Mouse (Mus musculus): ENCODE results near the gene Dnase2b. TPM values are rescaled to one million over a fixed set of nuclear protein-coding genes. Genes with fewer than 3 reads are reported as not detected.

Dnase2b gene
- polyA plus RNA-seq, 1 experiment = not detected

DNA sequence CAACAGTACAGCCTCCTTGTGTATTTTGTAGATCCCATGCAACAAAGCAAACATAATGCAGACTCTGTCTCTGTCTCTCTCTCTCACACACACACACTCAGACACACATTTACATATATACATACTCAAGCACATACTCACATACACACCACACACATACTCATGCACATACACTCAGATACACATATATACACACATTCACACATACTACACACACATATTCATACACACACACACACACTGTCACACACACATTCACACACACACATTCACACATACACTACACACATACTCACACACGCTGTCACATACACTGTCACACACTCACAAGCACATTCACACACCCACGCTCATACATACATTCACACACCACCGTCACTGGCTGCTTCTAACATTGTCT, 12.9 kb downstream of the Dnase2b start:
- H3K27ac ChIP-seq (ENCODE audit: insufficient read depth, low read depth, low read length) = no peak overlapping the region
- no peaks in the 10 kb centered on the region for H3K4me1 ChIP-seq (ENCODE audit: control insufficient read depth, insufficient read depth, low read length)
- no peak overlapping the region for H3K4me3 ChIP-seq (ENCODE audit: insufficient read depth, low read depth, low read length)
- WGBS = 95% methylated on average over 3 of the region's 3 CpGs
- no peak for TF ChIP-seq CTCF (IDR thresholded peaks at IDR 0.05; ENCODE audit: insufficient read depth, low read depth, low read length)
- TF ChIP-seq POLR2A (IDR thresholded peaks at IDR 0.05; ENCODE audit: insufficient read depth, low read depth, low read length) = no peak

- 82% methylated on average over 2 of the region's 2 CpGs for WGBS
- Histone ChIP-seq H3K27ac (ENCODE audit: insufficient read depth, low read depth, low read length) (no peak overlapping the region), H3K4me3 (ENCODE audit: insufficient read depth, low read depth, low read length) (no peak overlapping the region), H3K4me1 (ENCODE audit: control insufficient read depth, insufficient read depth, low read length) (no peaks in the 10 kb centered on the region)
- TF ChIP-seq POLR2A (IDR thresholded peaks at IDR 0.05; ENCODE audit: insufficient read depth, low read depth, low read length) = no peak
- TF ChIP-seq CTCF (IDR thresholded peaks at IDR 0.05; ENCODE audit: insufficient read depth, low read depth, low read length) = no peak
Measured at GRCm38 (mm10) chr3:146601205-146601604, 14.2 kb downstream of the Dnase2b start.

GRCm38 (mm10) chr3:146599198-146599900, 16.0 kb downstream of the Dnase2b start:
- Histone ChIP-seq H3K4me3 (ENCODE audit: insufficient read depth, low read depth, low read length) (no peak overlapping the region), H3K4me1 (ENCODE audit: control insufficient read depth, insufficient read depth, low read length) (no peaks in the 10 kb centered on the region), H3K27ac (ENCODE audit: insufficient read depth, low read depth, low read length) (no peak overlapping the region)
- TF ChIP-seq CTCF (IDR thresholded peaks at IDR 0.05; ENCODE audit: insufficient read depth, low read depth, low read length) (no peak), POLR2A (IDR thresholded peaks at IDR 0.05; ENCODE audit: insufficient read depth, low read depth, low read length) (no peak)
- WGBS = 91% methylated on average over 6 of the region's 6 CpGs

DNA sequence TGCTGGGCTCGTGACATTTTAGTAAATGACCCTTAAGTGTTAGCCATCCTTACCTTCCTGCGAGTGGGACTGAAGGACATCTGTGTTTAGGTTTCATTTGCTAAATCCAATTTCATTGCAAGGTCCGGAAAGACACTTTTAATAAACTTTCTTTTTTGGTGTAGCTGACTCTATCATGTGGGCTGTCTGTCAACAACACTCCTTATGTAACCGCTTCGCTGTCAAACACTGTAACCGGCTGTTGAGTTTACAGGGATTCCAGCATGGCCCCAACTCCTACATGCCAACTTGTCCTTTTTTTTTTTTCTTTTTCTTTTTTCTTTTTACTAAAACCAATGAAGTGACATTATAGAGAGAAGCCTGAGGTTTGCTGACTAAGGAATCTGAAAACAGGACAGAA, 17.0 kb downstream of the Dnase2b start:
- 87% methylated on average over 6 of the region's 6 CpGs for WGBS
- TF ChIP-seq POLR2A (IDR thresholded peaks at IDR 0.05; ENCODE audit: insufficient read depth, low read depth, low read length) (no peak), CTCF (IDR thresholded peaks at IDR 0.05; ENCODE audit: insufficient read depth, low read depth, low read length) (no peak)
- no peaks in the 10 kb centered on the region for H3K4me1 ChIP-seq (ENCODE audit: control insufficient read depth, insufficient read depth, low read length)
- H3K4me3 ChIP-seq (ENCODE audit: insufficient read depth, low read depth, low read length) = no peak overlapping the region
- no peak overlapping the region for H3K27ac ChIP-seq (ENCODE audit: insufficient read depth, low read depth, low read length)

DNA sequence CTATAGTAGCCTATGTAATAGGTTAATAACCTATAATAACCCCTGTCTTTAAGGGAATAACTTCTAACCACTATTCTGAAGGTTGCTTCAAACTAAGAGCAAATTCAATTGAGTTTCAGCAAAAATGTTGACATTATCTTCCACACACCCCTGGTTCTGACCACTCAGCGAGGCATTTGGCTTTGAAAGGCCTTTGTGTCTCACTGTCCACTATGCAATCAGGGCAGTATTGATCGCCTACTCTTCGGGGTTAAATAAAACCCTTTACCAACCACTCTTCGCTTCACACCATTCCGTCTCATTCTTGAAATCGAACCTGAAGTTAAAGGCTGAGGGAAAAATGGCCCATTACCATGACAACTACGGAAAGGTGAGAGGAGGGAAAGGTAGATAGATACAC, 18.5 kb downstream of the Dnase2b start:
- TF ChIP-seq CTCF (IDR thresholded peaks at IDR 0.05; ENCODE audit: insufficient read depth, low read depth, low read length) (no peak), POLR2A (IDR thresholded peaks at IDR 0.05; ENCODE audit: insufficient read depth, low read depth, low read length) (no peak)
- Histone ChIP-seq H3K4me3 (ENCODE audit: insufficient read depth, low read depth, low read length) (no peak overlapping the region), H3K4me1 (ENCODE audit: control insufficient read depth, insufficient read depth, low read length) (no peaks in the 10 kb centered on the region), H3K27ac (ENCODE audit: insufficient read depth, low read depth, low read length) (no peak overlapping the region)
- 94% methylated on average over 7 of the region's 7 CpGs for WGBS

DNA sequence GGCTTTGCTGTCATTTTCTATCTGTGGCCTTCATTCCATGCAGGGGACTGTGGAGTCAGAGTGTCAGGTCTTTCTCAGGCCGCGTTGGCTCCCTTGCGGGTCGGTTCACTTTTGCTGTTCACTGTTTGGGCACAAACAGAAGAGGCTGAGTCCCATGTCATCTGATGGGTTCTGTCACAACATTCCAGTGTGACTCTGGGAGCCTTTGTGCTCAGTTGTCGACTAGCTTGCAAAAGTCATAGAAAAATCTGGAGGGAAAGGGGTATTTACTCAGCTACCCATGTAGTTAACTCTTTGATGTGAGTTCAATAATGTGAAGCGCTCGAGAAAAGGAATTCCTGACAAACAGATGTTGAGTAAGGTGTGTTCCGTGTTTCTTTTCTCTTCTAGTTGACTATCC, 19.0 kb downstream of the Dnase2b start:
- WGBS = 83% methylated on average over 8 of the region's 8 CpGs
- TF ChIP-seq POLR2A (IDR thresholded peaks at IDR 0.05; ENCODE audit: insufficient read depth, low read depth, low read length) = no peak
- TF ChIP-seq CTCF (IDR thresholded peaks at IDR 0.05; ENCODE audit: insufficient read depth, low read depth, low read length) = no peak
- Histone ChIP-seq H3K4me1 (ENCODE audit: control insufficient read depth, insufficient read depth, low read length) (no peaks in the 10 kb centered on the region), H3K4me3 (ENCODE audit: insufficient read depth, low read depth, low read length) (no peak overlapping the region), H3K27ac (ENCODE audit: insufficient read depth, low read depth, low read length) (no peak overlapping the region)

- Histone ChIP-seq H3K4me3 (ENCODE audit: insufficient read depth, low read depth, low read length) (no peak overlapping the region), H3K27ac (ENCODE audit: insufficient read depth, low read depth, low read length) (no peak overlapping the region), H3K4me1 (ENCODE audit: control insufficient read depth, insufficient read depth, low read length) (no peaks in the 10 kb centered on the region)
- no peak for TF ChIP-seq CTCF (IDR thresholded peaks at IDR 0.05; ENCODE audit: insufficient read depth, low read depth, low read length)
- TF ChIP-seq POLR2A (IDR thresholded peaks at IDR 0.05; ENCODE audit: insufficient read depth, low read depth, low read length) = no peak
- 94% methylated on average over 6 of the region's 6 CpGs for WGBS
Measured at GRCm38 (mm10) chr3:146595440-146595839, 20.0 kb downstream of the Dnase2b start.

- H3K4me1 ChIP-seq (ENCODE audit: control insufficient read depth, insufficient read depth, low read length) = no peaks in the 10 kb centered on the region
- 64% methylated on average over 2 of the region's 2 CpGs for WGBS
- H3K4me3 ChIP-seq (ENCODE audit: insufficient read depth, low read depth, low read length) = no peak overlapping the region
- no peak overlapping the region for H3K27ac ChIP-seq (ENCODE audit: insufficient read depth, low read depth, low read length)
- TF ChIP-seq CTCF (IDR thresholded peaks at IDR 0.05; ENCODE audit: insufficient read depth, low read depth, low read length) (no peak), POLR2A (IDR thresholded peaks at IDR 0.05; ENCODE audit: insufficient read depth, low read depth, low read length) (no peak)
Measured at GRCm38 (mm10) chr3:146591601-146592000, 23.8 kb downstream of the Dnase2b start.

DNA sequence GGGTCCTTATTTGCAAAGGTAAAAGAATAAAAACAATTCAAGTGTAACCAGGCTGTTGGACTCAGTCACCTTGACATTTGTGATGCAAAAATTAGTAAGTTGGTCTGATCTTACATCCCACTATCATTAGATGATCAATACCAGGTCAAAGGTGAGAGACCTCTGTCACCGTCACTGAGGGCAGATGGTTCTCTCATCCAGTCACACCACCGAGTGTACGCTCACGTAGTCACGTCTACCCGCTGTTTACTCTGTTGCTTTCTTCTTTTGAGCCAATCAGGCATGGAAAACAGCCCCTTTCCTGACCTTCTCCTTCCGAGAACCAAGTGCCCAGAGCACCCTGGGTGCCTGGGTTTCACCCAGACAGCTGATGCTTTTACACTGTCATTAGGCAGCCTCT, 24.2 kb downstream of the Dnase2b start:
- no peak overlapping the region for H3K27ac ChIP-seq (ENCODE audit: insufficient read depth, low read depth, low read length)
- WGBS = 88% methylated on average over 7 of the region's 7 CpGs
- no peaks in the 10 kb centered on the region for H3K4me1 ChIP-seq (ENCODE audit: control insufficient read depth, insufficient read depth, low read length)
- TF ChIP-seq CTCF (IDR thresholded peaks at IDR 0.05; ENCODE audit: insufficient read depth, low read depth, low read length) = no peak
- TF ChIP-seq POLR2A (IDR thresholded peaks at IDR 0.05; ENCODE audit: insufficient read depth, low read depth, low read length) = no peak
- H3K4me3 ChIP-seq (ENCODE audit: insufficient read depth, low read depth, low read length) = no peak overlapping the region
